Mouse (Mus musculus) adrenal gland, postnatal 10 days (tissue): ENCODE results near the gene Baz2b. TPM values are rescaled to one million over a fixed set of nuclear protein-coding genes. Genes with fewer than 3 reads are reported as not detected.
"Not testable (repeated sequence)": the region's sequence is repeated elsewhere in the genome, so short reads cannot be mapped to it uniquely, and the experiment has no call there.

ENCODE experiments used
- DNase-seq: peaks from one replicate; pipeline ENCODE4 v3.0.0; 2021; ENCODE audit warnings: mixed read lengths
- total RNA-seq, 2 experiments: library from RNA; stranded (reverse); gene quantifications; 2 replicates each; pipeline ENCODE4 v1.2.3; 2021

Gene Baz2b
- total RNA-seq, 2 experiments from 2014 or later, result 57.0 to 87.2 TPM

- no peak for DNase-seq
These were observed 347.0 kb downstream of the Baz2b start for GRCm38 (mm10) chr2:59862618-59863017.

DNA sequence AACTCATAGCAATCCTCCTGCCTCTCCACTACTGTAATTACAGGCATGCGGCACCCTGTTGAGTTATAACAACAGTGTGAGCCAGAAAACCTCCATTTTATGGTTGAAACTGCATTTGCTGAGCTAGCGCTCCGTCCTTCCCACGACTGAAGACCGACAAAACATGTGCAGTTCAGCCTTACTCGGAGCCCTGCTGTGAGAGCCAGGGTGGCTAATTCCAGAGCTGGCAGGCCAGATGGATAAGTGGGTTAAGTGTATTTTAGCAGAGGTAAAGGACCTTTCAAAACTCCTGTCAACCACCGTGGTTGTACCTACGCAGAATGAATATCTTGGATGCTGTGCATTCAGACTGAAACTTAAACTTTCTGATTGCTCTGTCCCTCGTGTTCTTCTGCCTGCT is 355.3 kb downstream of the Baz2b start:
- DNase-seq, result no peak

- DNase-seq, result no peak
These were observed 356.1 kb downstream of the Baz2b start for GRCm38 (mm10) chr2:59853543-59853942.

GRCm38 (mm10) chr2:59852916-59853315 is 356.7 kb downstream of the Baz2b start:
- no peak for DNase-seq

- DNase-seq, result not testable (repeated sequence)
These were observed 357.8 kb downstream of the Baz2b start for GRCm38 (mm10) chr2:59851885-59852284.

Other genes with a start within 250 kb of the Baz2b start
- gene March7, start within 50 bp of the Baz2b start, total RNA-seq, result 10 to 100 TPM; 47.8 to 56.7 TPM
- gene Cd302, start 74.6 kb upstream of the Baz2b start, total RNA-seq, result 10 to 100 TPM; 45.6 to 64.8 TPM
- under 1 TPM; 0.91 to 0.96 TPM for gene Ly75, start 173.5 kb upstream of the Baz2b start, total RNA-seq